ENCODE assay signal across 9 mouse cellular contexts in the genomic region with DNA sequence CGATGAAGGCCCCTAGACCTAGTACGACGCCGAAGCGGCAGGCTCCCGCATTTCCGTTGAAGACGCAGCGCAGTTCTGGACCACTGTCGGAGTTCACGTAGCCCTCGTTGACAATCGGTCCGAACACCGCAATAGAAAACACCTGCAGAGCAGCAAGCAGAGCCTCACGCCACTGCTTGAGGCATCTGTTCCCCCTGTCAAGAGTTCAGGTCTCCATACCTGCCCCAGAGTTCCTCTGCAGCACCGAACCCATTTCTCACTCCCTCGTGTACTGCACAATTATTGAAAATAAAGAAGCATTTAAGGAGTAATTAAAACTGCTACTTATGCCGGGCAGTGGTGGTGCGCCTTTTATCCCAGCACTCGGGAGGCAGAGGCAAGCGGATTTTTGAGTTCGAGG. TPM values are rescaled to one million over a fixed set of nuclear protein-coding genes. Genes with fewer than 3 reads are reported as not detected.
A peak's percentile ranks its signal among the peaks of the same experiment; 100 is the strongest.
DNase-seq lines count a peak whose midpoint lies in the region; ATAC-seq lines count a peak whose summit lies in the region.
"Had no signal": no experiment of that assay in that cellular context is flagged by ENCODE, and none has a peak within 500 bp of the region (broad histone marks: within the 10 kb centered on the region; RNA-seq: fewer than 3 reads in every experiment).

No protein-coding gene starts in this region.

- peak overlapping the region; percentile 34 for H3K9ac ChIP-seq in kidney, embryonic 14.5 days (ENCODE audit: low read depth, low read length)
- H3K9ac ChIP-seq in hindbrain, embryonic 13.5 days: peak overlapping the region; percentile 65
- H3K9ac ChIP-seq in midbrain, embryonic 14.5 days (replicated peaks; ENCODE audit: low read length): peak overlapping the region; percentile 31; the same call in 1 of the 2 replicates

- H3K4me2 ChIP-seq in kidney, embryonic 14.5 days (replicated peaks; ENCODE audit: low read depth, low read length): peak overlapping the region; percentile 57
- H3K4me2 ChIP-seq in hindbrain, embryonic 13.5 days: peak overlapping the region; percentile 72
- H3K4me2 ChIP-seq in midbrain, embryonic 14.5 days (ENCODE audit: low read length): peak overlapping the region; percentile 75

- 18% methylated on average over 23 of the region's 23 CpGs for WGBS in kidney, embryonic 14.5 days
- 20% methylated on average over 23 of the region's 23 CpGs for WGBS in hindbrain, embryonic 13.5 days
- 20% methylated on average over 23 of the region's 23 CpGs for WGBS in midbrain, embryonic 14.5 days

- no peak for ATAC-seq in kidney, embryonic 14.5 days (ENCODE audit: low FRiP score, low TSS enrichment)
- ATAC-seq in hindbrain, embryonic 13.5 days (ENCODE audit: low FRiP score): no peak
- no peak for ATAC-seq in midbrain, embryonic 14.5 days (ENCODE audit: low FRiP score, low TSS enrichment)

- H3K4me1 ChIP-seq in kidney, embryonic 14.5 days (ENCODE audit: control insufficient read depth, insufficient read depth, low read length): peaks cover 15% of the 10 kb centered on the region; the same call in 1 of the 2 replicates
- H3K4me1 ChIP-seq in brown adipose tissue, adult 24 weeks (ENCODE audit: control insufficient read depth, insufficient read depth, insufficient read length, low read length): no peaks in the 10 kb centered on the region; the same call in 1 of the 2 replicates
- peaks cover 36% of the 10 kb centered on the region for H3K4me1 ChIP-seq in hindbrain, embryonic 13.5 days (replicated peaks)
- peaks cover 29% of the 10 kb centered on the region for H3K4me1 ChIP-seq in midbrain, embryonic 14.5 days (ENCODE audit: control insufficient read depth, insufficient read depth, low read length)

- no peaks in the 10 kb centered on the region for H3K9me3 ChIP-seq in kidney, embryonic 14.5 days (ENCODE audit: control insufficient read depth, low read length)
- H3K9me3 ChIP-seq in hindbrain, embryonic 13.5 days: no peaks in the 10 kb centered on the region
- H3K9me3 ChIP-seq in midbrain, embryonic 14.5 days (ENCODE audit: control insufficient read depth, low read length): no peaks in the 10 kb centered on the region

- H3K27ac ChIP-seq in kidney, embryonic 14.5 days (ENCODE audit: low read depth, low read length): no peak overlapping the region
- no peak overlapping the region for H3K27ac ChIP-seq in brown adipose tissue, adult 24 weeks (replicated peaks; ENCODE audit: low read depth, low read length)
- H3K27ac ChIP-seq in hindbrain, embryonic 13.5 days: no peak overlapping the region
- no peak overlapping the region for H3K27ac ChIP-seq in midbrain, embryonic 14.5 days (replicated peaks; ENCODE audit: low read depth, low read length)

- no peak for DNase-seq in kidney, postnatal 4 days
- DNase-seq in midbrain, embryonic 14.5 days: no peak
- DNase-seq in layer of hippocampus, adult 11-12 months (ENCODE audit: low spot score): no peak
- DNase-seq in left cerebral cortex, adult 8-10 months (ENCODE audit: low spot score in 2 of 2): no peak
- DNase-seq in kidney, adult 18-20 months: no peak

- peaks cover 2% of the 10 kb centered on the region; the same call in 1 of the 2 replicates for H3K36me3 ChIP-seq in kidney, embryonic 14.5 days (ENCODE audit: control insufficient read depth, insufficient read depth, low read length)
- H3K36me3 ChIP-seq in hindbrain, embryonic 13.5 days: peaks cover 18% of the 10 kb centered on the region
- H3K36me3 ChIP-seq in midbrain, embryonic 14.5 days (ENCODE audit: control insufficient read depth, insufficient read depth, low read length): peaks cover 6% of the 10 kb centered on the region

- H3K4me3 ChIP-seq in kidney, embryonic 14.5 days (ENCODE audit: low read length): peak overlapping the region; percentile 37
- H3K4me3 ChIP-seq in brown adipose tissue, adult 24 weeks (ENCODE audit: insufficient read depth, low read depth, low read length): peak overlapping the region; percentile 66
- peak overlapping the region; percentile 32 for H3K4me3 ChIP-seq in hindbrain, embryonic 13.5 days
- peak overlapping the region; percentile 28 for H3K4me3 ChIP-seq in midbrain, embryonic 14.5 days (replicated peaks; ENCODE audit: low read depth, low read length)
- H3K4me3 ChIP-seq: myocyte had no signal

- H3K27me3 ChIP-seq in kidney, embryonic 14.5 days (ENCODE audit: control insufficient read depth, insufficient read depth, low read length): peaks cover 42% of the 10 kb centered on the region
- peaks cover 37% of the 10 kb centered on the region for H3K27me3 ChIP-seq in hindbrain, embryonic 13.5 days
- peaks cover 24% of the 10 kb centered on the region; the same call in 1 of the 2 replicates for H3K27me3 ChIP-seq in midbrain, embryonic 14.5 days (ENCODE audit: control insufficient read depth, insufficient read depth, low read length)

RNA-seq across cellular contexts. Expression of a gene that starts 2.2 kb away (rescaled TPM):
- polyA plus RNA-seq in kidney, embryonic 14.5 days (2014; fragmentation: Nextera tagmentation; extraction: Ambion mirVana): 1.0 and 1.2 TPM in 2 replicates
- not detected in 2 replicates for polyA plus RNA-seq in brown adipose tissue, adult 24 weeks (2012; ENCODE audit: insufficient read depth, insufficient read length, missing spikeins)
- polyA plus RNA-seq in hindbrain, embryonic 13.5 days (2015; fragmentation: Nextera tagmentation; extraction: Ambion mirVana): 114 and 115 TPM in 2 replicates
- polyA plus RNA-seq in midbrain, embryonic 14.5 days (2014; fragmentation: Nextera tagmentation; extraction: Ambion mirVana): 147 and 169 TPM in 2 replicates
- total RNA-seq in left cerebral cortex, adult 8-10 months (2022): 100 to 1,000 TPM; 163 to 176 (median 164) TPM

RNA-seq across cellular contexts. Expression of a gene that starts 8.4 kb away (rescaled TPM):
- polyA plus RNA-seq in kidney, embryonic 14.5 days (2014; fragmentation: Nextera tagmentation; extraction: Ambion mirVana): 48.1 and 54.4 TPM in 2 replicates
- 32.8 and 36.9 TPM in 2 replicates for polyA plus RNA-seq in brown adipose tissue, adult 24 weeks (2012; ENCODE audit: insufficient read depth, insufficient read length, missing spikeins)
- 38.7 and 38.9 TPM in 2 replicates for polyA plus RNA-seq in hindbrain, embryonic 13.5 days (2015; fragmentation: Nextera tagmentation; extraction: Ambion mirVana)
- 35.9 and 38.3 TPM in 2 replicates for polyA plus RNA-seq in midbrain, embryonic 14.5 days (2014; fragmentation: Nextera tagmentation; extraction: Ambion mirVana)
- 10 to 100 TPM; 17.6 to 19.2 (median 18.0) TPM for total RNA-seq in left cerebral cortex, adult 8-10 months (2022)

RNA-seq across cellular contexts. Expression of a gene that starts 8.4 kb away (rescaled TPM):
- 3.1 and 3.5 TPM in 2 replicates for polyA plus RNA-seq in kidney, embryonic 14.5 days (2014; fragmentation: Nextera tagmentation; extraction: Ambion mirVana)
- 1.1 TPM in 1 of 2 replicates, not detected in the other for polyA plus RNA-seq in brown adipose tissue, adult 24 weeks (2012; ENCODE audit: insufficient read depth, insufficient read length, missing spikeins)
- polyA plus RNA-seq in hindbrain, embryonic 13.5 days (2015; fragmentation: Nextera tagmentation; extraction: Ambion mirVana): 2.9 and 3.4 TPM in 2 replicates
- 1.8 and 1.9 TPM in 2 replicates for polyA plus RNA-seq in midbrain, embryonic 14.5 days (2014; fragmentation: Nextera tagmentation; extraction: Ambion mirVana)
- total RNA-seq in left cerebral cortex, adult 8-10 months (2022): 1 to 10 TPM; 2.8 to 5.9 (median 3.0) TPM

RNA-seq across cellular contexts. Expression of a gene that starts 18.1 kb away (rescaled TPM):
- polyA plus RNA-seq in kidney, embryonic 14.5 days (2014; fragmentation: Nextera tagmentation; extraction: Ambion mirVana): 25.3 and 34.4 TPM in 2 replicates
- 9.2 and 10.0 TPM in 2 replicates for polyA plus RNA-seq in brown adipose tissue, adult 24 weeks (2012; ENCODE audit: insufficient read depth, insufficient read length, missing spikeins)
- polyA plus RNA-seq in hindbrain, embryonic 13.5 days (2015; fragmentation: Nextera tagmentation; extraction: Ambion mirVana): 17.7 and 17.8 TPM in 2 replicates
- polyA plus RNA-seq in midbrain, embryonic 14.5 days (2014; fragmentation: Nextera tagmentation; extraction: Ambion mirVana): 22.8 and 24.5 TPM in 2 replicates
- total RNA-seq in left cerebral cortex, adult 8-10 months (2022): 10 to 100 TPM; 30.4 to 40.9 (median 36.1) TPM

RNA-seq across cellular contexts. Expression of a gene that starts 19.9 kb away (rescaled TPM):
- polyA plus RNA-seq in kidney, embryonic 14.5 days (2014; fragmentation: Nextera tagmentation; extraction: Ambion mirVana): 64.8 and 105 TPM in 2 replicates
- 19.9 TPM in 2 replicates for polyA plus RNA-seq in brown adipose tissue, adult 24 weeks (2012; ENCODE audit: insufficient read depth, insufficient read length, missing spikeins)
- polyA plus RNA-seq in hindbrain, embryonic 13.5 days (2015; fragmentation: Nextera tagmentation; extraction: Ambion mirVana): 69.0 and 70.6 TPM in 2 replicates
- 68.0 and 73.0 TPM in 2 replicates for polyA plus RNA-seq in midbrain, embryonic 14.5 days (2014; fragmentation: Nextera tagmentation; extraction: Ambion mirVana)
- total RNA-seq in left cerebral cortex, adult 8-10 months (2022): 10 to 100 TPM; 23.4 to 29.7 (median 25.6) TPM

Comparison
In these comparisons a context has a peak if more than half of its experiments do, and no peak if none do; other contexts are left out.
1. RNA of a gene that starts 2.2 kb away (polyA plus RNA-seq): 147 to 169 TPM in midbrain, embryonic 14.5 days and 114 to 115 TPM in hindbrain, embryonic 13.5 days; 1.0 to 1.2 TPM in kidney, embryonic 14.5 days and not detected in brown adipose tissue, adult 24 weeks; every median in the first group is over 10 times any median in the second.
2. Peak in every context shown above with its lines, with median percentiles within 50 percentile points of each other: H3K4me2 ChIP-seq, H3K4me3 ChIP-seq and H3K9ac ChIP-seq.